ENCODE assay signal across 23 mouse cellular contexts in the genomic region with DNA sequence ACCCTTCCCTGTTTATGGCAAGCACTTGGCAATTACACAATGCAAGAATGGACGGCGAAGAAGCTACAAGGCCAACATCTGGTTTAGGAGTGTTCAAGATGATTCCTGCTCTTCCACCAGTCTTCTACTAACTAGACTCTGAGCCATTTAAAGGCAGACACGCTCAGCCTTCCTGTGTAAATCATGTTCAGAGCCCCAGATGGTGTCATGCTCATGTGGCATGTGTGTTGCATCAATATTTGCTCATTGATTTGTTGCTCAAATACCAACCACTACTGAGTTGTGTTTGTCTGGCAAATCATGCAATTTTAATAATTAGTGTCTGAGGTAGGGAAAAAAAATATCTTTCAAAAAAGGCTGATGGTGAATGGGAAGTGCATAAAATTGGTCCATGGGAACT.
DNase-seq lines count a peak whose midpoint lies in the region; ATAC-seq and TF ChIP-seq lines count a peak whose summit lies in the region.
"Had no signal": no experiment of that assay in that cellular context is flagged by ENCODE, and none has a peak within 500 bp of the region (broad histone marks: within the 10 kb centered on the region; RNA-seq: fewer than 3 reads in every experiment).

No protein-coding gene starts in this region.

- no peak overlapping the region for H3K27ac ChIP-seq in forebrain, embryonic 14.5 days (ENCODE audit: low read depth, low read length)
- no peak overlapping the region for H3K27ac ChIP-seq in forebrain, postnatal 0 days (ENCODE audit: low read depth, low read length)
- H3K27ac ChIP-seq in liver, adult 2 months (replicated peaks; ENCODE audit: insufficient read depth, low read depth, low read length), result no peak overlapping the region
- H3K27ac ChIP-seq in liver, embryonic 12.5 days, result no peak overlapping the region
- no peak overlapping the region for H3K27ac ChIP-seq in liver, postnatal 0 days (ENCODE audit: low read depth)
- H3K27ac ChIP-seq in liver, embryonic 11.5 days (ENCODE audit: low read depth, low read length), result no peak overlapping the region

- no peaks in the 10 kb centered on the region for H3K79me2 ChIP-seq in liver, adult 2 months (ENCODE audit: control insufficient read depth, insufficient read depth, low read length)

- no peaks in the 10 kb centered on the region for H3K9me3 ChIP-seq in forebrain, embryonic 14.5 days (replicated peaks; ENCODE audit: control insufficient read depth, low read length)
- no peaks in the 10 kb centered on the region for H3K9me3 ChIP-seq in forebrain, postnatal 0 days (ENCODE audit: low read length)
- H3K9me3 ChIP-seq in liver, embryonic 12.5 days (replicated peaks), result no peaks in the 10 kb centered on the region
- no peaks in the 10 kb centered on the region for H3K9me3 ChIP-seq in liver, postnatal 0 days (ENCODE audit: low read length)
- H3K9me3 ChIP-seq in liver, embryonic 11.5 days (ENCODE audit: control insufficient read depth, low read length), result no peaks in the 10 kb centered on the region
- H3K9me3 ChIP-seq: G1E had no signal

- TF ChIP-seq CTCF in forebrain, postnatal 0 days (IDR thresholded peaks at IDR 0.05; ENCODE audit: low read depth), result no peak
- TF ChIP-seq CTCF in liver, adult 2 months (IDR thresholded peaks at IDR 0.05; ENCODE audit: low read depth, low read length), result no peak
- no peak for TF ChIP-seq CTCF in liver, postnatal 0 days (IDR thresholded peaks at IDR 0.05; ENCODE audit: low read depth)
- TF ChIP-seq CTCF in brain, embryonic 14.5 days (IDR thresholded peaks at IDR 0.05; ENCODE audit: borderline replicate concordance, extremely low read depth, insufficient read depth, insufficient read length), result no peak

- no peak overlapping the region for H3K4me2 ChIP-seq in forebrain, embryonic 14.5 days (ENCODE audit: low read length)
- no peak overlapping the region for H3K4me2 ChIP-seq in forebrain, postnatal 0 days (ENCODE audit: low read depth)
- no peak overlapping the region for H3K4me2 ChIP-seq in liver, embryonic 12.5 days
- H3K4me2 ChIP-seq in liver, postnatal 0 days (ENCODE audit: low read depth, low read length), result no peak overlapping the region
- no peak overlapping the region for H3K4me2 ChIP-seq in liver, embryonic 11.5 days

- no peak overlapping the region for H3K4me3 ChIP-seq in forebrain, embryonic 14.5 days (ENCODE audit: low read depth, low read length)
- no peak overlapping the region for H3K4me3 ChIP-seq in forebrain, postnatal 0 days (ENCODE audit: low read depth, low read length)
- H3K4me3 ChIP-seq in liver, adult 2 months (ENCODE audit: insufficient read depth, low read depth, low read length), result no peak overlapping the region
- no peak overlapping the region for H3K4me3 ChIP-seq in liver, embryonic 12.5 days
- H3K4me3 ChIP-seq in liver, postnatal 0 days (ENCODE audit: low read depth, low read length), result no peak overlapping the region
- H3K4me3 ChIP-seq in liver, embryonic 11.5 days (ENCODE audit: low read depth, low read length), result no peak overlapping the region

- 87% methylated on average over 3 of the region's 3 CpGs for WGBS in forebrain, embryonic 14.5 days
- WGBS in forebrain, postnatal 0 days, result 88% methylated on average over 3 of the region's 3 CpGs
- WGBS in liver, adult 2 months, result 26% methylated on average over 3 of the region's 3 CpGs
- WGBS in liver, embryonic 12.5 days (ENCODE audit: insufficient replicate concordance), result 73% methylated on average over 3 of the region's 3 CpGs
- WGBS in liver, postnatal 0 days (ENCODE audit: insufficient replicate concordance), result 81% methylated on average over 3 of the region's 3 CpGs
- WGBS in liver, embryonic 11.5 days, result 90% methylated on average over 3 of the region's 3 CpGs

- TF ChIP-seq EP300 in liver, postnatal 0 days (IDR thresholded peaks at IDR 0.05; ENCODE audit: low read depth), result no peak

- no peak overlapping the region for H3K9ac ChIP-seq in forebrain, embryonic 14.5 days (ENCODE audit: low read length)
- no peak overlapping the region for H3K9ac ChIP-seq in forebrain, postnatal 0 days
- no peak overlapping the region for H3K9ac ChIP-seq in liver, adult 2 months (ENCODE audit: low read depth, low read length)
- no peak overlapping the region for H3K9ac ChIP-seq in liver, embryonic 12.5 days
- no peak overlapping the region for H3K9ac ChIP-seq in liver, postnatal 0 days (replicated peaks)
- H3K9ac ChIP-seq in liver, embryonic 11.5 days (ENCODE audit: low read depth, low read length), result no peak overlapping the region

- no peak for TF ChIP-seq POLR2A in liver, adult 2 months (IDR thresholded peaks at IDR 0.05; ENCODE audit: extremely low read depth, insufficient read depth, low read length)
- TF ChIP-seq POLR2A in brain, embryonic 14.5 days (IDR thresholded peaks at IDR 0.05; ENCODE audit: borderline replicate concordance, extremely low read depth, insufficient read depth, insufficient read length, poor library complexity, severe bottlenecking), result no peak

- no peaks in the 10 kb centered on the region for H3K27me3 ChIP-seq in forebrain, embryonic 14.5 days (replicated peaks; ENCODE audit: control insufficient read depth, insufficient read depth, low read length)
- no peaks in the 10 kb centered on the region for H3K27me3 ChIP-seq in forebrain, postnatal 0 days (ENCODE audit: insufficient read depth, low read length)
- no peaks in the 10 kb centered on the region for H3K27me3 ChIP-seq in liver, adult 2 months (ENCODE audit: control insufficient read depth, insufficient read depth, low read length)
- no peaks in the 10 kb centered on the region for H3K27me3 ChIP-seq in liver, embryonic 12.5 days (replicated peaks)
- no peaks in the 10 kb centered on the region for H3K27me3 ChIP-seq in liver, postnatal 0 days (ENCODE audit: insufficient read depth, low read length)
- no peaks in the 10 kb centered on the region for H3K27me3 ChIP-seq in liver, embryonic 11.5 days (replicated peaks; ENCODE audit: control insufficient read depth, insufficient read depth, low read length)
- H3K27me3 ChIP-seq: CH12.LX, Patski had no signal

- H3K36me3 ChIP-seq in forebrain, embryonic 14.5 days (ENCODE audit: control insufficient read depth, insufficient read depth, low read length), result no peaks in the 10 kb centered on the region
- no peaks in the 10 kb centered on the region for H3K36me3 ChIP-seq in forebrain, postnatal 0 days (ENCODE audit: insufficient read depth)
- H3K36me3 ChIP-seq in liver, adult 2 months (ENCODE audit: control insufficient read depth, insufficient read depth, low read length), result no peaks in the 10 kb centered on the region
- H3K36me3 ChIP-seq in liver, embryonic 12.5 days, result no peaks in the 10 kb centered on the region
- no peaks in the 10 kb centered on the region for H3K36me3 ChIP-seq in liver, postnatal 0 days (replicated peaks; ENCODE audit: insufficient read depth, low read length)
- H3K36me3 ChIP-seq in liver, embryonic 11.5 days (ENCODE audit: control insufficient read depth, insufficient read depth, low read length), result no peaks in the 10 kb centered on the region
- H3K36me3 ChIP-seq: G1E had no signal

- peak; percentile 51 for DNase-seq in forebrain, embryonic 14.5 days (ENCODE audit: low spot score)
- no peak for DNase-seq in forebrain, postnatal 0 days
- DNase-seq in liver, adult 2 months (ENCODE audit: extremely low read depth, low read depth, low spot score), result peak; percentile 94
- no peak for DNase-seq in liver, postnatal 0 days
- no peak for DNase-seq in liver, embryonic 11.5 days (ENCODE audit: low spot score)
- peak; percentile 57 for DNase-seq in brain, embryonic 14.5 days (ENCODE audit: low read depth)
- DNase-seq in urinary bladder, postnatal 4 days (ENCODE audit: low spot score in 2 of 2), result no peak
- DNase-seq: adrenal gland, adult 2 months; adrenal gland, adult 8-10 months; adrenal gland, postnatal 10 days; adrenal gland, postnatal 14 days; adrenal gland, postnatal 25 days; adrenal gland, postnatal 36 days; B cell, adult 2 months; cerebellum, adult 11 months; cerebellum, adult 11-12 months; cerebellum, adult 18-20 months had no signal

- H3K4me1 ChIP-seq in forebrain, embryonic 14.5 days (ENCODE audit: control insufficient read depth, insufficient read depth, low read length), result no peaks in the 10 kb centered on the region
- no peaks in the 10 kb centered on the region for H3K4me1 ChIP-seq in forebrain, postnatal 0 days (ENCODE audit: insufficient read depth)
- H3K4me1 ChIP-seq in liver, adult 2 months (ENCODE audit: control insufficient read depth, insufficient read depth, low read length), result peaks cover 4% of the 10 kb centered on the region
- H3K4me1 ChIP-seq in liver, embryonic 12.5 days, result no peaks in the 10 kb centered on the region
- no peaks in the 10 kb centered on the region; the same call in 1 of the 2 replicates for H3K4me1 ChIP-seq in liver, postnatal 0 days (ENCODE audit: insufficient read depth)
- no peaks in the 10 kb centered on the region for H3K4me1 ChIP-seq in liver, embryonic 11.5 days (replicated peaks; ENCODE audit: control insufficient read depth, insufficient read depth, low read length)

- ATAC-seq in forebrain, embryonic 14.5 days, result no peak
- ATAC-seq in forebrain, postnatal 0 days, result no peak
- no peak for ATAC-seq in liver, embryonic 12.5 days
- peak; percentile 82 for ATAC-seq in liver, postnatal 0 days
- ATAC-seq in liver, embryonic 11.5 days (replicated peaks; ENCODE audit: low FRiP score), result no peak
- ATAC-seq: activated CD4-positive, CD25-positive, alpha-beta regulatory T cell, adult 4 months; CD4-positive, CD25-positive, alpha-beta regulatory T cell, adult 4 months; Patski had no signal

Comparison
In these comparisons a context has a peak if more than half of its experiments do, and no peak if none do; other contexts are left out.
1. DNase-seq: peak in forebrain, embryonic 14.5 days (single experiment), liver, adult 2 months (single experiment) and brain, embryonic 14.5 days (single experiment); none in forebrain, postnatal 0 days (single experiment), liver, postnatal 0 days (single experiment), liver, embryonic 11.5 days (single experiment) and urinary bladder, postnatal 4 days (0 of 2).